Mouse (Mus musculus) heart, adult 2 months (tissue): ENCODE measurements at regions not wholly inside any gene's neighbourhood (a gene's known extent, or its start where the extent isn't known, plus 50 kb on each side); places are given as distances from the start of the nearest gene placed in this dataset.
A peak's percentile ranks its signal among the peaks of the same experiment; 100 is the strongest.

Source experiments
- CTCF ChIP-seq: fragments of 200-600 bp; IDR thresholded peaks from 2 replicates; pipeline ENCODE4 v1.8.1; 2022; ENCODE audit warnings: antibody characterized with exemption, mild to moderate bottlenecking, moderate library complexity
- POLR2A ChIP-seq: fragments of 200-500 bp; IDR thresholded peaks from 2 replicates; pipeline ENCODE4 v1.6.1; 2011; ENCODE audit warnings: mild to moderate bottlenecking, low read depth, low read length, control low read depth; ENCODE audit not compliant: insufficient read depth

GRCm38 (mm10) chr14:96962426-96963073 lies 443.6 kb upstream of the Klhl1 start:
- no peak for TF ChIP-seq POLR2A
- TF ChIP-seq CTCF: peak; percentile 57
